Mouse (Mus musculus) C2C12 (cell line): ENCODE results near the gene Pbxip1.

Experiments used
- CTCF ChIP-seq: IDR thresholded peaks from one replicate; pipeline ENCODE4 v1.5.1; 2011; ENCODE audit not compliant: control insufficient read depth, insufficient read depth, insufficient read length
- MYOD1 ChIP-seq: IDR thresholded peaks from one replicate; pipeline ENCODE4 v1.6.1; 2011; ENCODE audit warnings: low read depth; ENCODE audit not compliant: control insufficient read depth, insufficient read length

DNA sequence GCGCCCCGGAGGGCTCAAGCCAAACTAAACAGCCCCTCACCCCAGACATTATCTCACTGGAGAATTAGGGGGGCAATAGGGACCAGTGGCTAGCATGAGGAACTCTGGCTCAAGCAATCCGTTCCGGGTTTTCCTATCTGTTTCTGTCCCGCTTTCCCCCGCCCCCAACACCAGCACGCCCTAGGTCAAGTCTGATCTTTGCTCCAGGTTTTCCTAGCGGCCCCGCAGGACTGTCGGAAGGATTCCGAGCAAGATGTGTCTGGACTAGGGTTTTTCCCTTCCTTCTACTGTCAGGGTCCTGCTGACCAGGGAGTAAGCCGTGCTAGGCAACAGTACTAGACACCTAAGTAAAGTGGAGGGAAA lies 41.6 kb upstream of the Pbxip1 start:
- no peak for TF ChIP-seq CTCF
- TF ChIP-seq MYOD1, result no peak
